25 mouse cellular contexts compared by ENCODE assay signal in the genomic region with DNA sequence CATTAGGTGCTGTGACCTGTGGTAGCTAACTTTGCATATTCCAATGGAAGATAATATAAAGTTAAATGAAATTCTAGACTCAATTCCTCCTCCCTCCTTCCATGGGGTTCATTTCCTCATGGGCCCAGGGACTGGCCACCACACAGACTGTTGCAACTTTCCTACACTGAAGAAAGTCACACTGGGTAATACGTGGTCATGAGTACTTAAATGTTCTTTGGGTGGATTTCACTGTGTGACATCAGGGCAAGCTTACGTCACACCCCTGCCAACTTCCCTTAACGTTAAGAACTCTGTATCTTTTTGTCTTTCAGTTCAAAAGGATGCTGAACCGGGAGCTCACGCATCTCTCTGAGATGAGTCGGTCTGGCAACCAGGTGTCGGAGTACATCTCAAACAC.
DNase-seq lines count a peak whose midpoint lies in the region; ATAC-seq lines count a peak whose summit lies in the region.
"Had no signal": no experiment of that assay in that cellular context is flagged by ENCODE, and none has a peak within 500 bp of the region (broad histone marks: within the 10 kb centered on the region; RNA-seq: fewer than 3 reads in every experiment).

No protein-coding gene starts in this region.

- no peaks in the 10 kb centered on the region for H3K9me3 ChIP-seq in heart, embryonic 10.5 days
- H3K9me3 ChIP-seq in forebrain, embryonic 16.5 days (ENCODE audit: control insufficient read depth, low read length): no peaks in the 10 kb centered on the region
- H3K9me3 ChIP-seq: embryonic facial prominence, embryonic 12.5 days; embryonic facial prominence, embryonic 15.5 days; heart, embryonic 13.5 days; hindbrain, embryonic 10.5 days; hindbrain, embryonic 13.5 days had no signal

- H3K27ac ChIP-seq in heart, embryonic 10.5 days: no peak overlapping the region
- no peak overlapping the region for H3K27ac ChIP-seq in forebrain, embryonic 16.5 days (ENCODE audit: low read length)
- H3K27ac ChIP-seq: embryonic facial prominence, embryonic 12.5 days; embryonic facial prominence, embryonic 15.5 days; heart, embryonic 13.5 days; hindbrain, embryonic 10.5 days; hindbrain, embryonic 13.5 days had no signal

- ATAC-seq in granulocyte monocyte progenitor cell, adult 5-6 weeks (replicated peaks; ENCODE audit: poor library complexity, severe bottlenecking): peak; percentile 92
- peak; percentile 59 for ATAC-seq in monocyte, adult 5-6 weeks (replicated peaks; ENCODE audit: insufficient number of reproducible peaks, low FRiP score, low TSS enrichment, poor library complexity, severe bottlenecking)
- no peak for ATAC-seq in forebrain, embryonic 16.5 days
- ATAC-seq: activated CD4-positive, CD25-positive, alpha-beta regulatory T cell, adult 4 months; CD4-positive, CD25-positive, alpha-beta regulatory T cell, adult 4 months; forebrain, embryonic 14.5 days; hindbrain, embryonic 16.5 days; intestine, embryonic 16.5 days had no signal

- H3K4me2 ChIP-seq in forebrain, embryonic 16.5 days (ENCODE audit: low read length): no peak overlapping the region
- H3K4me2 ChIP-seq: embryonic facial prominence, embryonic 12.5 days; embryonic facial prominence, embryonic 15.5 days; heart, embryonic 13.5 days; hindbrain, embryonic 13.5 days had no signal

- no peaks in the 10 kb centered on the region for H3K27me3 ChIP-seq in heart, embryonic 10.5 days (ENCODE audit: insufficient read depth, poor library complexity, severe bottlenecking)
- no peaks in the 10 kb centered on the region for H3K27me3 ChIP-seq in forebrain, embryonic 16.5 days (replicated peaks; ENCODE audit: control insufficient read depth, insufficient read depth, low read length)
- H3K27me3 ChIP-seq: embryonic facial prominence, embryonic 12.5 days; embryonic facial prominence, embryonic 15.5 days; heart, embryonic 13.5 days; hindbrain, embryonic 13.5 days had no signal

- H3K9ac ChIP-seq in forebrain, embryonic 16.5 days (replicated peaks; ENCODE audit: low read depth, low read length): no peak overlapping the region
- H3K9ac ChIP-seq: embryonic facial prominence, embryonic 12.5 days; embryonic facial prominence, embryonic 15.5 days; heart, embryonic 13.5 days; hindbrain, embryonic 13.5 days had no signal

- DNase-seq in heart, embryonic 10.5 days (ENCODE audit: low spot score): peak; percentile 27
- DNase-seq in heart, postnatal 36 days: no peak
- peak; percentile 69 for DNase-seq in 416B (ENCODE audit: low read depth)
- DNase-seq in cerebellum, adult 9-11 months: no peak
- DNase-seq: adrenal gland, adult 8-10 months; adrenal gland, postnatal 25 days; cerebellum, adult 11-12 months; cerebellum, adult 8-10 months; cerebellum, postnatal 14 days; gastrocnemius, postnatal 10 days; gastrocnemius, postnatal 36 days; heart, adult 18-20 months had no signal

- intact Hi-C loops in heart, postnatal 36 days (cut with DNase I): no loop called here

- H3K36me3 ChIP-seq in heart, embryonic 10.5 days: peaks cover 33% of the 10 kb centered on the region
- peaks cover 13% of the 10 kb centered on the region for H3K36me3 ChIP-seq in forebrain, embryonic 16.5 days (ENCODE audit: control insufficient read depth, insufficient read depth)

- H3K4me1 ChIP-seq in heart, embryonic 10.5 days: no peaks in the 10 kb centered on the region
- peaks cover 3% of the 10 kb centered on the region for H3K4me1 ChIP-seq in forebrain, embryonic 16.5 days (replicated peaks; ENCODE audit: control insufficient read depth, insufficient read depth, low read length)
- H3K4me1 ChIP-seq: embryonic facial prominence, embryonic 12.5 days; embryonic facial prominence, embryonic 15.5 days; heart, embryonic 13.5 days; hindbrain, embryonic 10.5 days had no signal

- WGBS in heart, embryonic 10.5 days: 88% methylated on average over 7 of the region's 7 CpGs
- WGBS in forebrain, embryonic 16.5 days: 92% methylated on average over 7 of the region's 7 CpGs

- H3K4me3 ChIP-seq in heart, embryonic 10.5 days: no peak overlapping the region
- no peak overlapping the region for H3K4me3 ChIP-seq in forebrain, embryonic 16.5 days (replicated peaks; ENCODE audit: low read length)
- H3K4me3 ChIP-seq: embryonic facial prominence, embryonic 12.5 days; embryonic facial prominence, embryonic 15.5 days; heart, embryonic 13.5 days; hindbrain, embryonic 10.5 days; hindbrain, embryonic 13.5 days had no signal

Comparison
In these comparisons a context has a peak if more than half of its experiments do, and no peak if none do; other contexts are left out.
1. DNase-seq: peak in heart, embryonic 10.5 days (single experiment) and 416B (single experiment); none in heart, postnatal 36 days (0 of 2) and cerebellum, adult 9-11 months (single experiment).